Mouse (Mus musculus): ENCODE data around the gene Cacna1e. TPM values are rescaled to one million over a fixed set of nuclear protein-coding genes. Genes with fewer than 3 reads are reported as not detected.

The Cacna1e gene
- total RNA-seq, 2 experiments from 2014 or later, result 0.34 to 0.66 TPM

DNA sequence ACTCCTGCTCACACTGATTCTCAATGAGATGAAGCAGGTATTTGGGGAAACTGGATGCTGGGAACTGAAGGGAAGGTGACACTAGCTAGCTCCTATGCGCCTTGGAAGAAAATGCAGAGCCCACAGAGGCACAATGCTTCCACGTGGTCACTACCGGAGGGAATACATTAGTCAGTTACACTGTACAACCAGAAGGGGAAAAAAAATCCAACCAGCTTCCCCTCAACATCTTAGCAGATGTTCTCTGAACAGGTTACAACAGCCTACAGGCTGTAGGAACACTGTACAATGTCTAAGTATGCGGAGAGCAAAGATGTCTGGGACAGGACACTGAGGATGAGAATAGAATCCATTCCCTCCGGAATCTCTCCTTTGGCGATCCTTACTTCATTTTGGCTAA is 161.2 kb downstream of the Cacna1e start:
- DNase-seq (ENCODE audit: low spot score in 2 of 2), result no peak

DNA sequence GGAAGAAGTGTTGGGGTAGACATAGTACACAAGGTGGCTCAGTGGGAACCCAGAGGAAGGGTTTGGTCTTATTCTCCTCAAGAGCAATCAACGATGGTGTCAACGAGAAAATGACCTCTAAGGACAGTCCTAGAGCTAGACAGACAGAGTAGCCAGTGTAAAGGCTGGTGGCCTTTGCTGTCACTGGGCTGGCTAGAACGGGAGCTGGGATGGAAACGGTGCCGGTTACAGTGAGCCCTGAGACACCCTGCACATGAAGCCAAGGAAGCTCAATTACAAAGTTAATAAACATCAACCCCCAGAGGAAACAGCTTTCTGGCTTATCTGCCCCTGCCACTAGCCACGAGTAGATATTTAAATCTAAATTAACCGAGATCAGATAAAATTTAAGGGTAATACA is 168.7 kb downstream of the Cacna1e start:
- no peak for DNase-seq (ENCODE audit: low spot score in 2 of 2)

DNA sequence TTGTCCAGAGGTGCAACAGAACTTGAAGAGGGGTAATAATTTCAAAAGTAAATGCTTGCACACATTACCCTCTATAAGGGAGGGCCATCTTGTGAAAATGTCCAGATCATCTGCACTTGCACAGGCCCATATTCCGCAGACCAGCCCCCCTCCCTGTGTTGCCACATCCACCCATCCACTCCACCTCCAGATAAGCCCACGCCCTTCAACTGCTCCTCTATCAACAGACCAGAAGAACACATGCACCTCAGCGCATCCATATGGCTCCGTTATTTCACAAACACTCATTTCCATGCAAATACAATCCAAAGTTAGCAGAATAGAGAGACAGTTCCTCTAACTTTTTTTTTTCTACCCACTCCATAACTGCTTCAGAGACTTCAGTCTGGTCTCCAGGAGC is 171.6 kb downstream of the Cacna1e start:
- DNase-seq (ENCODE audit: low spot score in 2 of 2), result no peak

- no peak for DNase-seq (ENCODE audit: low spot score in 2 of 2)
Measured at GRCm38 (mm10) chr1:154707584-154708290, 176.6 kb downstream of the Cacna1e start.

GRCm38 (mm10) chr1:154706974-154707373 is 177.3 kb downstream of the Cacna1e start:
- no peak for DNase-seq (ENCODE audit: low spot score in 2 of 2)

DNA sequence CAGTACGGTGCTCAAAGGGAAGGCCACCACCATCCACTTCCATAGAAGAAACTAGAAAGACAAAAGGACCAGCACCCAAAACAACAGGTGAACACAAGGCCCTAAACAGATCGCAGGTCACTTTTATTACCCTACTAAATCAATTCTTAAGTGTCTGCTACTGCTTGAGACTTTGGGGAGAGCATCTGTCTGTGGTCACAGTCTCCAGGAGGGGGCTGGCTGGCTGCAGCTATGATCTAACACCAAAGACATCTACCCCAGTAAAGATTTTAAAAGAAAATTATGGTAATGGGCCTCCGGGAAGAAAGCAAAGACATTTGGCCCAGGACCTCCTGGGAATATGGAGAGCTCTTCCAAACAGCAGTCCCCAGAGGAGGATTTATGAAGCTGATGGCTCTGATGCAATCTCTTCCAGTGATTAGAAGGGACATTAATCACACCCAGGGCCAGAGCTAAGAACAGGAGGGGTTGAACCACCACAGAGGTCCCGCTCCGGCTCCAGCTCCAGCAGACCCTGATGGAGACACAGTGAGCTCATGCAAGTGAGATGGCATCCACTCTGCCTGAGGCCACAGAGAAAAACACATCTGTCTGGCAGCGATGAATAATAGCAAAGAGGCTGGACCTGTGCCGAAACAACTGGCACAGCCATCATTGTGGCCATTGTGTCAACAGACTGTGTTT is 178.3 kb downstream of the Cacna1e start:
- no peak for DNase-seq (ENCODE audit: low spot score in 2 of 2)

DNA sequence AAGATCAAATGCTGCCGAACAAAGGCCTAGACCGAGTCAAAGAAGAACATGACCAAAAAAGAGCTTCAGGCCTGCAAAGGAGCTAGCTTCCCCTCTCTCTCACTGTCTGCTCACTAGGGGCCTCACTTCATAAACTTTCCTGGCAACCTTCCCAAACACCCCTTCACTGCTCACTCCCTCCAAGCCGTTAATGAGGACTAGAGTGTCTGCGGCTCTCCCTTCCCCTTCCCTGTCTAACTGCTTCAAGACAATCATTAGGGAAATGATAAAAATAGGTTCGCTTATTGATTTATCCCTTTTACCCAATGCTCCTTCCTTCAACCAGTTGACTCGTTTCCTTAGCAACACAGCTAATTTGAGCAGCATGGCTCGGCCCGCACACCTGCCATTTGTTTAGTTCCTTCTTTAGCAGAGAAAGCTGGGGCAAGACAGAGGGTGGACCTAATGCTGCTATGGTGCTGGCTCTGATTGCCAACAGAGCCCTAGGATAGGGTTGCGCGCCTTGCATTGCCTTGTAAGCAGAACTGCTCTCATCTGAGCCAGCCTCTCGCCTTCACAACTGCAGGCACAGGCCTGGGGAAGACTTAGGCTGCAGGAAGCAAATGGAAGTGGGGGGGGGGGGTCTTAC is 179.6 kb downstream of the Cacna1e start:
- DNase-seq (ENCODE audit: low spot score in 2 of 2), result no peak

DNA sequence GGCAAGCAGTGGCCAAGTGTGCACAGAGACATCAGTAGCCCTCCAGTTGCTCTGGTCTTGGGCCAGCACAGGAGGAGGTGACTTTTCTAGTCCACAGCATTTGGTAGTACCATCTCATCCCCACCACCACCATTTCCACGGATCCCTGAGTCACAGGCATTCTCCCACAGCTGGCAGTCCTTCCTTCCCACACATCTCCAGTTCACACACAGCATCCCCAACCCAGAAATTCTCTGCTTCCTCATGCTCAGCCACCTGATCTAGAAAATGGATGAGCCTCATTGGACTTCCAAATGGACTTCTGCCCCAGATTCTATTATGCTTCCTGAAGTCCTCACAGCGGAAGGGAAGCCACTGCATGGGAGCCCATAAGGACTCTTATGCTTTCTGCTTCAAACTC is 181.7 kb downstream of the Cacna1e start:
- no peak for DNase-seq (ENCODE audit: low spot score in 2 of 2)

GRCm38 (mm10) chr1:154688876-154689665 is 195.2 kb downstream of the Cacna1e start:
- no peak for DNase-seq (ENCODE audit: low spot score in 2 of 2)

- no peak for DNase-seq (ENCODE audit: low spot score in 2 of 2)
Measured at GRCm38 (mm10) chr1:154686861-154687260, 197.4 kb downstream of the Cacna1e start.

- DNase-seq (ENCODE audit: low spot score in 2 of 2), result no peak
Measured at GRCm38 (mm10) chr1:154683477-154684106, 200.7 kb downstream of the Cacna1e start.

DNA sequence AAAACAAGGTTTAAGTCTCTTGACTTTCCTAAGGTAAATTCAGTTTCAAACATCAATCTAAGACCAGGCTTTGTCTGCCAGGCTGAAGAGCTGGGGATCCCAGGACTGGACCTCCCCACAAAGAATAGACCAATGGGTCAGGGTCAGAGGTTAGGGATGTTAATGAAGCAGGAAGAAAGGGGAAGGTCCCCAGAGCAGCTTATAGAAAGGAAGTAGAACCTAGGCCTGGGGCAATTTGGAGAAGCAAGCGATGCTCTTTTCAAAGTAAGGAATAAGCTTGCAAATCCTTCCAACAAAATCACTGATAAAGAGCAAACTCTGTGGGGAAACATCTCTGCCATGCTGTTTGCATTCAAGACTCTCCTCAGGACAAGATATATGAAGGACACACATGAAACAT is 205.3 kb downstream of the Cacna1e start:
- no peak for DNase-seq (ENCODE audit: low spot score in 2 of 2)

DNA sequence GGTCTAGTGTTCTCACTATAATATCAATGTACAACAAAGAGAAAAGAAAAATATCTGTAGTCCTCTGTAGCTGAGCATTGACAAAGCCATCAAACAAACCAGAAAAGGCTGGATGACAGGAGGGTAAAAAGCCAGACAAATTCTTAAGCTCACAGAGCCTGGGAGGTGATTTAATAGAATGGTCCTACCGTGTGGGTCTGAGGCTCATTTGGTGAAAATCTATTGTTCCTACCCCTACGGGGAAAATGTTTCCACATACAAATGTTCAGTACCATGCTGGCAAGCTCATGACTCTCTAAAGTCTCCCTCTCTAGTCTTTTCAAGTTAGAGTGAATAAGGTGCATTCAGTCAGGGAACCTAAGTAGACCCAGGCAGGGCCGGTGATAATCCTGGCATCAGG is 206.2 kb downstream of the Cacna1e start:
- DNase-seq (ENCODE audit: low spot score in 2 of 2), result no peak

DNA sequence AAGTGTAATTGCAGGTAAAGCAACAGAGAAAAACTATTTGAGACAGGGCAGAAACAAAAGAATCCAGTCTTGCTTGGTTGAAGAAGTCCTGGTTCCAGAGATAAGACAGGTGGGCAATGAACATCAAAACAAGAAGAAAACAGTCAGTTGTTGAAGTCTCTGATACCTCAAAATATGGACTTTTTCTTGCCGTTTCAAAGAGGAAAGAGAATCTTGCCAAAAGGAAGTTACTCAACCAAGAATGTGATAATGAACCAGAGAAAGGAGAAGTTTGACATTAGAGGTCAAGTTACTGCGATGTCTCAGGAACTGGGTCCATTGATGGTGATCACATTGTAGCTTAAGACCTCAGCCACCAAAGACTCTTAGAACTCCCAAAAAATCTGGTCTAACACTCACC is 206.6 kb downstream of the Cacna1e start:
- DNase-seq (ENCODE audit: low spot score in 2 of 2), result no peak

- no peak for DNase-seq (ENCODE audit: low spot score in 2 of 2)
Measured at GRCm38 (mm10) chr1:154663721-154664120, 220.6 kb downstream of the Cacna1e start.

DNA sequence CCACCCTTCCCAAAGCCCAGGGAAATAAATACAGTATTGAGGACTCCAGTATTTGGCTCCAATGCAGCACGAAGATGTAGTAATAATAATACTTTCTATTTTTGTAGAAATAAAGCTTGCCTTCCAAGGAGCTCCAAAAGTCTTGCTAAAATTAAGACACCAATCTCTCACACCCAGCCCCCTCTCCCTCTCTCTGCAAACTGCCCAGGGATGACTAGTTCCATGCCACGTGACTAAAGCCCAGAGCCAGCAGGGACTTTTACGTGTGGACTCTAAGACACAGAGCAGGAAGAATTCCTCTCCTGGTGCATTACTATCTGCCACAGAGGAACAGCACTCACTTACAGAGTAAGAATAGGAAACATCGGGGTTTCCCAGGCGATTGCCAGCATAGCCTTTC is 222.3 kb downstream of the Cacna1e start:
- DNase-seq (ENCODE audit: low spot score in 2 of 2), result no peak

DNA sequence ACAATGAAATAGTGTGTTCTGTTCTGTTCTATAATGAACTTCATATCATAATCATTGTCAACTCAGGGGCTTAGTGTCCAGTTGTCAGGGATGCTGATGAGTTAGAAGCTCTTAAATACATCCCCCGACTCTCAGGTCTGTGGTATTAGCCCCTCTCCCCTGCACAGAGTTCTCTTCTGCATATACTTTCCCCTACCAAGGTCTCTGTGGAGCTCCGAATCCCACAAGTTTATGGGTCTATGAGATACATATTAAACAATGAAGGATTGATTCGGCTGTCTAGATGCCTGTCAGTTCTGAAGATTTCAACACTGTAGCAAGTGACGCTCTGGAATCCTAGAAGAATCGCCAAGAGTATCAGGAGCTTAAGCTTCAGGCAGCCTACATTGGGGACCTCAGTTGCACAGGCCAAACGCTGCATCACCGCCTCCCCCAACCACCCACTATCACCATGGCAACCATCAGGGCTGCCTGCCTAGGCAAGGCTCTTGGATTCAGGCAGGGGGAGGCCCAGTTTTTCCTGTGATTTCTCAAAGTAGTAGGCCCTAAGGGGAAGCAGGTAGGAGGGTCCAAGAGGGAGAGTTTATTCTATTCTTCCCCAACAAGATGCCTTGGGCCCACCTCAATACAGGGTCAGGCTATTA is 223.0 kb downstream of the Cacna1e start:
- DNase-seq (ENCODE audit: low spot score in 2 of 2), result peak in 1 of 2 experiments; percentile 21

DNA sequence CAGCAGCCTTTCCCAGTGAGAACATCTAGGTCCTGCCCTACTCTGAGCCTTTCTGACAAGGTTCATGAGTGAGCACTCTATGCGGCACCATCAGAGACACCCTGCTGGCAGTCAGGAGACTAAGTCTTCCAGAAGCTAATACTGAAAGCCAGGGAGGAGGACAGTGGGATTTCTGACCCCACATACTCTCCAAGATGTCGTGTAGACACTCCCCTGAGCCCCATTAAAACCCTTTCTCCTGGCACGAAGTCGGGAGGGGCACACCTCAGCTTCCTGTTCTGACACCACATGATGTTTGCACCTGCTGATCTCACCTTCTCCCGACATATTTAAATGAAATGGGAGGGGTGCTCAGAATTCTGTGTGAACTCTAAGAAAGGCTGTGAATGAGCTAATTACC is 226.9 kb downstream of the Cacna1e start:
- no peak for DNase-seq (ENCODE audit: low spot score in 2 of 2)

DNA sequence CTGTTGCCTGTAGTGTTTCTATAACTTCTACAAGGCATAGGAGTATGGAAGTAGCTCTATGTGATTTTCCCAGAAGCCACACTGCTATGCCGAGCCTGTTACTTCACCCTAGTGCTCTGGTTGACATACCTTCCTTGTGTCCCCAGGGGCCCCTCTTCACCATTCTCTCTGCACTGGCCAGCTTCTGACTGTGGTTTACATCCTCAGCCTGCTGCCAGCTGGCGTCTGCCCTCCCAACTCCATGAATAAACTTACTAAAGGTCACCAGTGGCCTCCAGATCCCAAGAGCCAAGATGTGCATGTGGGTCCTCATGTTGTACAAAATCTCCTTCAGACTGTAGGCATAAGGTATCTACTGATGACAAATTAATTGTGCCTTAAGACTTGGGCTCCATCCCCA is 230.3 kb downstream of the Cacna1e start:
- DNase-seq (ENCODE audit: low spot score in 2 of 2), result no peak

DNA sequence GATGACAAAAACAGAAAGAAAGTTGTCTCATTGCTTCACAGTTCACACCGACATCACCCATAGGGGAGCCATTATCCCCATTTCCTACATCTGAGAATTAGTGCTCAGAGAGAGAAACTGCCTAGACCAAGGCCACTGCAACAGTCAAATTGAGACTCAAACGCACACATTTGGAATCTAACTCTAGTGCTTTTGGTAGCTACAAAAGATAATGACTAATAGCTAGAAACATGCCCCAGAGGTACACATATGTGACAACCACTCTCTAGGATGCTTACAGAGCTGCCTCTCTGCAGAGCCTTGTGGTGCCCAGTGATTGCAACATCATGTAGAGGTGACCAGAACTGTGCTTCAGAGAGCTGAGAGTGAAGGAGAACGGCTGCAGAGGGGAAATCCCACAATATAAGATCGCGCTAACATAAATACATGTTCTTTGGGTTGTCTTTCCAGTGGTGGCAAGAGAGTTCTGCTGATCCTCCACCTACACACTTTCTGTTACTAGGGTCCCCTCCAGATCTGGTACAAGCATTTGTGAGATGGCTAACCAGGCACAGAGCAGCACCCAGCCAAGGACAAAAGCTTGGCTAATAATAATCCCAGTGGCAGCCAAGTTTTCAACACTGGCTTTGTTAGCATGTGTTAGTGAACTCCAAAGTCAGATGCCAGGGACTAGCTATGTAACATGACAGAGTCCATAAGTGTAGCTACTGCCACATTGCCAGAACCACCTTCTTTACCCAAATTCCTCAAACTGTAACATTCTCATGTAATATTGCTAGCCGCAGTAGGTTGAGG is 237.9 kb downstream of the Cacna1e start:
- no peak for DNase-seq (ENCODE audit: low spot score in 2 of 2)
